Mouse (Mus musculus) midbrain, embryonic 13.5 days (tissue): Measurements from ENCODE around the gene Opcml. TPM values are rescaled to one million over a fixed set of nuclear protein-coding genes. Genes with fewer than 3 reads are reported as not detected.

ENCODE experiments used
- ATAC-seq: fragments of 200-750 bp; cut with Nextera tagmentation; 2 replicates; pipeline ENCODE4 v1.8.0; 2017; ENCODE audit warnings: mild to moderate bottlenecking, moderate TSS enrichment, moderate library complexity
- H3K27ac ChIP-seq: fragments of 300-500 bp; sonication (generic); 2 replicates; pipeline ENCODE4 v1.5.1; 2015; ENCODE audit warnings: inconsistent platforms, mild to moderate bottlenecking, moderate library complexity
- H3K27me3 ChIP-seq: fragments of 300-500 bp; sonication (generic); 2 replicates; pipeline ENCODE4 v1.6.1; 2015; ENCODE audit warnings: mild to moderate bottlenecking, inconsistent platforms
- H3K36me3 ChIP-seq: fragments of 300-500 bp; sonication (generic); 2 replicates; pipeline ENCODE4 v1.6.1; 2015; ENCODE audit warnings: mild to moderate bottlenecking, inconsistent platforms
- H3K4me1 ChIP-seq: fragments of 300-500 bp; sonication (generic); replicated peaks from 2 replicates; pipeline ENCODE4 v1.6.1; 2015; ENCODE audit warnings: inconsistent platforms
- H3K4me2 ChIP-seq: fragments of 300-500 bp; sonication (generic); replicated peaks from 2 replicates; pipeline ENCODE4 v1.6.1; 2015; ENCODE audit warnings: moderate library complexity, mild to moderate bottlenecking, inconsistent platforms
- H3K4me3 ChIP-seq: fragments of 300-500 bp; sonication (generic); replicated peaks from 2 replicates; pipeline ENCODE4 v1.5.1; 2015; ENCODE audit warnings: mild to moderate bottlenecking, inconsistent platforms
- H3K9ac ChIP-seq: fragments of 300-500 bp; sonication (generic); replicated peaks from 2 replicates; pipeline ENCODE4 v1.6.1; 2015; ENCODE audit warnings: mild to moderate bottlenecking, inconsistent platforms
- H3K9me3 ChIP-seq: fragments of 300-500 bp; sonication (generic); 2 replicates; pipeline ENCODE4 v1.6.1; 2016; ENCODE audit warnings: mild to moderate bottlenecking, inconsistent platforms
- WGBS: fragments of 180-500 bp; shearing (Covaris S2); methylation state at CpG from one replicate; pipeline ENCODE4 v1.1.7; 2015; 5-methylcytosine and 5-hydroxymethylcytosine counted together
- polyA plus RNA-seq: library from polyadenylated mRNA; unstranded; fragments of >200 nt; fragmentation: Nextera tagmentation; extraction: Ambion mirVana; gene quantifications from 2 replicates; pipeline ENCODE4 v1.2.1, GENCODE M21; 2015

Opcml gene
- polyA plus RNA-seq, 1 experiment from 2014 or later, result 18.9 TPM

DNA sequence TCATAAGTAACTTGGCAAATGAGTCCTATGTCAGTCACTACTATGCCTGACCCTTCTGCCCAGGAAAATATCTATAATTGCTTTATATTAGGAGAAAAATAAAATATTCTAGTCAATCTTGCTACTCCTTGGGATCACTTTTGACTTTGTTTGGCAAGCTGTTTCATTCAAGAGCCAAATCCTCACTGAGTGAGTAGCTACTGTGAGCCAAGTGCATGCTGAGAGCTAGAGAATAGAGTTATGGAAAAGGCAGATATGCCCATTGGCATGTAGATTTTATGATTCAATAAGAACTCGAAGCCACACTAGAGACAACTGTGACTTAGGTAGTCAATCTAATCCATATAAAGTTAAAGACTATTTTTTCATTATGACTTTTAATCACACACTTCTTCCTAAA lies 340.9 kb downstream of the Opcml start:
- Histone ChIP-seq H3K27me3 (no peaks in the 10 kb centered on the region), H3K27ac (no peak overlapping the region), H3K4me3 (no peak overlapping the region), H3K9ac (no peak overlapping the region), H3K36me3 (no peaks in the 10 kb centered on the region), H3K4me2 (no peak overlapping the region), H3K4me1 (peaks cover 3% of the 10 kb centered on the region), H3K9me3 (no peaks in the 10 kb centered on the region)
- ATAC-seq, result no peak
- 66% methylated on average over 1 of the region's 1 CpGs for WGBS

DNA sequence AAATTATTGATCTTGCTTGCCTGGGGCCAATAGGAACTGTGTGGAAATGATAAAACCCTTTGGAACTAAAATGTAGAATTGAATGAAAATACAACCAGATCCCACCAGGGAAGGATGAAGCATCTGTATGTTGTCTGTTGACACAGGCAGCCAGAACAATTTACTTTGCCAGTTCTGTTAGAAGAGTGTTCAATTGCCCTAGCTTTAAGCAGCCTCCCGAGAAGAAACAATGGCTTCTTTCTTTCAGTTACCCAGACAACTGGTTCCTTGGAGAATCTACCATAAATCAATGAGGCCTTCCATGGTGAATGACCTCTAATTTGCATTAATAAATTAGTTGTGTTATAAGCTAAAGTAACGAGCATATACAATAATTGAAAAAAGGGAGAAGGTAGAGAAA lies 346.0 kb downstream of the Opcml start:
- Histone ChIP-seq H3K4me2 (no peak overlapping the region), H3K4me3 (no peak overlapping the region), H3K9ac (no peak overlapping the region), H3K27ac (peak overlapping the region; percentile 30; the same call in 1 of the 2 replicates), H3K36me3 (no peaks in the 10 kb centered on the region), H3K4me1 (peaks cover 5% of the 10 kb centered on the region), H3K9me3 (no peaks in the 10 kb centered on the region), H3K27me3 (no peaks in the 10 kb centered on the region)
- 14% methylated on average over 2 of the region's 2 CpGs for WGBS
- no peak for ATAC-seq

DNA sequence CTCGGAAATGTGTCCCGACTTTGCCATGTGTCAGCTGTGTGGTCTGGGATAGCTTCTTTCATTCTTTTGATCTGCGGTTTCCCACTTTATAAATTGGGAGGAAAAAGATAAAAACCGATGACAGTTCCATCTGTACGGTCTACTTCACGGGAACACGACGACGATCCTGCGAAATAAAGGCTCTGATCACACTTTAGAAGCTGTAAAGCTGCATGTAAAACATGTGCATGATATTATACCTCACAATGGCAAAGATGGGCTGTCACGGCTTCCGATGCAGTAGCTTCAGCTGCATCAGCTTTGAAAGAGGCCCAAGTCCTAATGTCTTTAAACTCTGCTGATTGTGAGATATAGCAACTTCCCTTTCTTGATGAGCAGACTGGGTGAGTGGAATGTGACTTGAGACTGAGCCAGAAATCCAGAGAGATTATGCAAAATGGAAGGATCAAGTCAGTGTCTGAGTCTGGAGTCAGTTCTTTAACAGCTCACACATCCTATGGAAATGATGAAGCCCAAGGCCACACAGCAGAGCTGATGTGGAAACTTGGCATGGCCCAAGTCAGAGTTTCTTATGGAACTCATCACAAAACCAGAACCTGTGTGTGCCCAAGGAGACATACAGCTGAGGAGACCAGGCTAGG lies 349.5 kb downstream of the Opcml start:
- H3K9ac ChIP-seq, result no peak overlapping the region
- no peaks in the 10 kb centered on the region for H3K27me3 ChIP-seq
- WGBS, result 88% methylated on average over 12 of the region's 12 CpGs
- H3K4me3 ChIP-seq, result no peak overlapping the region
- ATAC-seq, result no peak
- no peaks in the 10 kb centered on the region for H3K36me3 ChIP-seq
- H3K9me3 ChIP-seq, result no peaks in the 10 kb centered on the region
- no peak overlapping the region for H3K27ac ChIP-seq
- H3K4me1 ChIP-seq, result peaks cover 5% of the 10 kb centered on the region
- H3K4me2 ChIP-seq, result no peak overlapping the region

DNA sequence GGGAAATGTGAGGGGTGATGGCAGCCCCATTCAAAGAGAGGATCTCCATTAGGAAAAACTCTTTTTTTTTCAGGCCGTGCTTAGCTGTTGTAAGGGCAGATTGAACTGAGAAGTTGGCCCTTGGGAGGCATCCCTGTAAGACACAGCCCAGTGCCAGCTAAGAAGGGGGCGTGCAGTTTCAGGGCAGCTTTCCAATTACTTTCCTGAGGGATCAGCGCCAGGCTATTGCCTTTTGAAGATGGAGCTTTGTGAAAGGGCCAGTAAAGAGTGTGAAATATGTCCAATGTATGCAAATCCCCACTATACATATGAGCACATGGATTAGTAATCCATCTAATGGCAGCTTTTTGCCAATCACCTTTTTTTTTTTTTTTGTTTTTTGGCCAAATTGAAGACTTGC lies 358.9 kb downstream of the Opcml start:
- H3K9me3 ChIP-seq, result no peaks in the 10 kb centered on the region
- H3K36me3 ChIP-seq, result no peaks in the 10 kb centered on the region
- WGBS, result 40% methylated on average over 3 of the region's 3 CpGs
- H3K27ac ChIP-seq, result no peak overlapping the region
- no peak overlapping the region for H3K4me2 ChIP-seq
- no peak overlapping the region for H3K4me3 ChIP-seq
- no peaks in the 10 kb centered on the region for H3K27me3 ChIP-seq
- H3K4me1 ChIP-seq, result peaks cover 10% of the 10 kb centered on the region
- no peak for ATAC-seq
- H3K9ac ChIP-seq, result no peak overlapping the region

DNA sequence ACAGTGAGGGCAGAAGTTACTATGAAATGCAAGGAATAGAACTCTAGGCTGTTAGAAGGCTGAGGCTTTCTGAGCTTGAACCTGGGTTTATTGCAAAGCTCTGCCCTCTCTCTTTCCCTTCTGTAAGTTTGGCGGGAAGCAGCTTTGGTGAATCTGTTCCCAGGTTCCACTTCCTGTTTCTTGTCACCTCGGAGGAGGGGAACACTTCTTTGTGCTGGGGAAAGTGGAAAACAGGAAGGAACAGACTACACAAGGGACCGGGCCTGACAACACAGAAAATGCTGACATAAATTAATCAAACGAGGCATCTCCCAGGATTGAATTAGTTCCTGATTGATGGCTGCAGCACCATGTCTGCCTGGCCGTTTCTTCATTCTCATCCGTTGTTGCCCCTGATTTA lies 363.2 kb downstream of the Opcml start:
- Histone ChIP-seq H3K9ac (no peak overlapping the region), H3K4me2 (no peak overlapping the region), H3K27me3 (no peaks in the 10 kb centered on the region), H3K27ac (no peak overlapping the region), H3K9me3 (no peaks in the 10 kb centered on the region), H3K36me3 (no peaks in the 10 kb centered on the region), H3K4me3 (no peak overlapping the region), H3K4me1 (peaks cover 10% of the 10 kb centered on the region)
- 67% methylated on average over 6 of the region's 6 CpGs for WGBS
- ATAC-seq, result no peak

DNA sequence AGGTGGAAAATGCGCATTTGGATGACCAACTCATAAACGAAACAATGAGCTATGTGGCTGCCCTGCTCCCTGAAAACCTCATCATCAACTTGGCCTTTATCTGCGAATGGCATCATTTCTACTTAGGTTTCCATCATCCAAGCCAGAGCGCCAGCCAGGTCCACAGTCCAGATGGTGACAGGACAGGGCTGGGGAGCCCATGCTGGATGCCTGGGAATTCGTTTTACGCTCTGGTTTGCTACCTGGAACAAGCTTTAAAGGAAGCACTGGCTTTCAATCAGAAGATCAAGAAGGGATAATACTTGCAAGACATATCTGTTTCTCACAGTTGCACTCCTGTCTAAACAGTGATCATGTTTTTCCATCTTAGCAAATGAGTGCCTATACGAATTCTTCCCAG lies 366.5 kb downstream of the Opcml start:
- Histone ChIP-seq H3K27me3 (no peaks in the 10 kb centered on the region), H3K36me3 (no peaks in the 10 kb centered on the region), H3K9me3 (no peaks in the 10 kb centered on the region), H3K4me1 (no peaks in the 10 kb centered on the region), H3K4me3 (no peak overlapping the region), H3K9ac (no peak overlapping the region), H3K4me2 (no peak overlapping the region), H3K27ac (no peak overlapping the region)
- no peak for ATAC-seq
- 90% methylated on average over 7 of the region's 7 CpGs for WGBS

DNA sequence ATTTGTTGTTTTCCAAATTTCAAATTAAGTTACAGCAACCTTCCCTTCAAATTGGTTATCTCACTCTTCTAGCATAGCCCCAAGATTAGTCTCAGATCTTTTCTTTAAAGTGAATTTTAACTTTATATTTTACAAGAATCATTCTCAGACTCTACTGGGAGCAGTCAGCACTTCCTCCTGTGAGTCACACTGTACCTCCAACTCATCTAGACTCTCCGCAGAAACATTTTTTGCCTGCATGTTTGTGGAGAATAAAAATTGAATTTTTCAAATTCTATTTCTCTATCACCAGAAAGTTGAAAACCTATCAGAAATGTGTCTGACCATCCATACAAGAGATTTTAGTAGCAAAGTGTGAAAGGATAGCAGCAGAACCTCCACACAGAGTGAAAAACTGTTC lies 370.4 kb downstream of the Opcml start:
- Histone ChIP-seq H3K4me1 (no peaks in the 10 kb centered on the region), H3K4me2 (no peak overlapping the region), H3K36me3 (no peaks in the 10 kb centered on the region), H3K27ac (no peak overlapping the region), H3K9me3 (no peaks in the 10 kb centered on the region), H3K9ac (no peak overlapping the region), H3K4me3 (no peak overlapping the region), H3K27me3 (no peaks in the 10 kb centered on the region)
- 96% methylated on average over 1 of the region's 1 CpGs for WGBS
- ATAC-seq, result no peak

DNA sequence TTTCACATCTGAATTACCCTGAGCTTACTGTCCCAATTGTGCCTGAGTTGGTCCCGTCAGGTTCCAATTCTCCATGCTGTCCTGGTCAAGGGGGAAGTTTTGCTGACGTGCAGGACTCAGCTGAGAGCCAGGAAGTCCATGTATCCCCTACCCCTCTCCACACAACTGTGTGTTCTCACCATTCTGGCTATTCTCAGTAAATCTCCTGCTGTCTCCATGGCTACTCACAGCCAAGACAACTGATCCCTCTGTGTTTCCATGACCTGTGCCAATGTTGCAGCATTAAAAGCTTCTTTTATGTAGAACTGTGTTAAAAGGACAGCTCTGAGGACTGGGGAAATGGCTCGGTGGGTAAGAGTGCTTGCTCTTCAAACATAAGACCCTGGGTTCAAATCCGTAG lies 373.4 kb downstream of the Opcml start:
- no peak overlapping the region for H3K4me3 ChIP-seq
- H3K27ac ChIP-seq, result no peak overlapping the region
- H3K4me2 ChIP-seq, result no peak overlapping the region
- H3K4me1 ChIP-seq, result no peaks in the 10 kb centered on the region
- no peak overlapping the region for H3K9ac ChIP-seq
- peak; percentile 55; the same call in 1 of the 2 replicates for ATAC-seq
- H3K36me3 ChIP-seq, result no peaks in the 10 kb centered on the region
- 38% methylated on average over 4 of the region's 4 CpGs for WGBS
- H3K9me3 ChIP-seq, result no peaks in the 10 kb centered on the region
- no peaks in the 10 kb centered on the region for H3K27me3 ChIP-seq

DNA sequence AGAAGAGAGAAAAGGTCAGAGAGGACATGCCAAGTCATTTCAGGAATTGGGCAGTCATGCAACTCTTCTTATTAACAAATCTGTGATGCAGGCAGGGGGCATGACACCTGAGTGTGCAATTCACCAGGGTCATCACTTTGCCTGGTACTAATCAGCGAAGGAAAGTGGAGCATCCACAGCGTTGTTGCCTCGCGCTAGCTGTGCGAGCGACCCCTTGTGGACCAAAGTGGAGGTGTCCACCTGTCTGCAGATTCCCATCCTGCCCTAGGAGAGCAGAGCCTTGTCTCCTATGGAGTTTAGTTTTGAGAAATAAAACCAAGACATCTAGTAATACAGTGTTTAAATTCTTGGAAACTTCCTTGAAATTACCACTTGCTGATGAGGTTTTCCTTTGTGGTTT lies 381.3 kb downstream of the Opcml start:
- no peak for ATAC-seq
- WGBS, result 3% methylated on average over 6 of the region's 6 CpGs

DNA sequence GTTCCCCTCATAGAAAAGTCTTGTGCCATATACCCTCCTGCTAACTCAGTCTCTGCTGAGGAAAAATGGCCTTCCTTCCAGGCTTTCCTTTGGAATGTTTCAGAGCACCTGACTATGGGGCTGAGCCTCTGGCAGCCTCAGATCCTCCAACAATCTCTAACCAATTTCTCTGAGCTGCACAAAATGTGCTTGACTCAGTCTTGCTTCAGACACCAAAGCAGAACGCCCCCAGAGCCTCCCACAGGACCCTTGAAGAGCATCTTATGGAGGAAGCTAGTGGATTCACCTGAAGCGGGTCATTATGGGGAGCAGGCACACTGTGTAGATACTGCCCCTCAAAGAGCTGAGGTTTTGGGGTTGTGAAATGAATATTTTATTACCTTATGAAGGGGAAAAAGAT lies 386.5 kb downstream of the Opcml start:
- H3K27ac ChIP-seq, result no peak overlapping the region
- H3K9me3 ChIP-seq, result no peaks in the 10 kb centered on the region
- no peak overlapping the region for H3K4me3 ChIP-seq
- WGBS, result 88% methylated on average over 2 of the region's 2 CpGs
- peaks cover 9% of the 10 kb centered on the region for H3K4me1 ChIP-seq
- H3K36me3 ChIP-seq, result no peaks in the 10 kb centered on the region
- H3K9ac ChIP-seq, result no peak overlapping the region
- H3K4me2 ChIP-seq, result no peak overlapping the region
- no peaks in the 10 kb centered on the region for H3K27me3 ChIP-seq
- ATAC-seq, result no peak

More for the DNA sequence above, 381.3 kb downstream of the Opcml start:
- no peak overlapping the region for H3K27ac ChIP-seq
- no peaks in the 10 kb centered on the region for H3K27me3 ChIP-seq
- H3K36me3 ChIP-seq, result no peaks in the 10 kb centered on the region
- H3K4me3 ChIP-seq, result no peak overlapping the region
- peaks cover 9% of the 10 kb centered on the region for H3K4me1 ChIP-seq
- H3K4me2 ChIP-seq, result no peak overlapping the region
- no peak overlapping the region for H3K9ac ChIP-seq
- no peaks in the 10 kb centered on the region for H3K9me3 ChIP-seq

DNA sequence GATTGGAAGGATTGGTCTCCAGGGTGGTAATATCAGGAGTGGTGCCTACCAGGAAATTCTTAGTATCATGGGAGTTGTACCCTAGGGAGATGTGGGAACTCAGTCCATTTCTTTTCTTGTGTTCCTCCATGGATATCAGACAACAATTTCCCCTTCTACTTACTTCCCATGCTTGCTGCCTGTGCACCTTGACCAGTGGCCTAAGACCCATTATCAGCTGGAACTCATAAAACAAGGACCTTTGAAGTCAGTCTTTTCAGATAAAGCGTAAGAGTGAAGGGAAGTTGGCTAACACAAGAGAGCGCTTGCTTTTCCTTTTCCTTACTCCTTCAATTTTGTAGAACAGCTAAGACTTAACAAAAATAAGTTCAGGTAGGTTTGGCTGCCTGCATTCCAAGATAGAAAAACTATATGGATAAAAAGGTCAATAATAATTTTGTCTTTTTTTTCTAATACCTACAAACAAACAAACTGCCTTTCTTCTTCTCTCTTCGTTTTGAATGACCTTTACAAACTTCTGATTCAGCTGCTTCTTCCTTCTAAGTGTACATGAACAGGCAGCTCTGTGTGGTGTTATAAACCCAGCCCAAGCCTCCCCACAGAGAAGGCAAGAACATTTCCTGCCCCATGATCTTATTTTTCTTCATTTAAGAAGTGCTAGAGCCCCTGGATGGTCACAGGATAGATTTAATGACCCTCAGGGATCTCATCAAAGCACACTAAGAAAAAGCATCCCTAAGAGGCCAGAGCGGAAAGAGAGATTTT lies 387.7 kb downstream of the Opcml start:
- H3K36me3 ChIP-seq, result no peaks in the 10 kb centered on the region
- no peak overlapping the region for H3K27ac ChIP-seq
- H3K4me1 ChIP-seq, result peaks cover 3% of the 10 kb centered on the region; the same call in 1 of the 2 replicates
- no peaks in the 10 kb centered on the region for H3K27me3 ChIP-seq
- 90% methylated on average over 4 of the region's 4 CpGs for WGBS
- no peak overlapping the region for H3K9ac ChIP-seq
- H3K9me3 ChIP-seq, result no peaks in the 10 kb centered on the region
- no peak for ATAC-seq
- H3K4me2 ChIP-seq, result no peak overlapping the region
- no peak overlapping the region for H3K4me3 ChIP-seq

DNA sequence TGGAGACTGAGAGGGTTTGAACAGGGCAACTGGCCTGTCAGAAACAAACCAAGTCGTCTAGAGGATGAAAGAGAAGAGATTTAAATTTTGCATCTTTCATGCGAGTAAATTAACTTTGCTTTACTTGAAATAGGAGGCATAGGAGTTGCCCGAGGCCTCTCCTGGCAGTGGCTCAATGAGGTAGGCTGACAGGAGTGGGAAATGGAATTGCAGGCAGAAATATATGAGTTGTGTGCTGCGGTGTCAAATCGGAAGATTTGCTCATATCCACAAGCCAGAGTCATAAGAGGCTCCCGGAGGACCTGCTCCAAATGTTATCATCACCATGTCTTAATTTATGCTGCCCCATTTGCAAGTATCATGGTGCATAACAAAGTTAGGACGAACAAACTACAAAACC lies 391.3 kb downstream of the Opcml start:
- Histone ChIP-seq H3K27ac (no peak overlapping the region), H3K9ac (no peak overlapping the region), H3K9me3 (no peaks in the 10 kb centered on the region), H3K27me3 (0 out of 2 replicates have a peak, but pooled peaks cover 1% of the 10 kb centered on the region), H3K36me3 (no peaks in the 10 kb centered on the region), H3K4me1 (no peaks in the 10 kb centered on the region), H3K4me3 (no peak overlapping the region), H3K4me2 (no peak overlapping the region)
- 70% methylated on average over 7 of the region's 7 CpGs for WGBS
- ATAC-seq, result no peak
